Mouse (Mus musculus) cerebellum, adult (tissue): ENCODE data around the gene Traf3.

Experiments
- ATAC-seq: cut with Nextera tagmentation; 2 replicates; pipeline ENCODE4 v1.9.2; 2017; ENCODE audit warnings: mild to moderate bottlenecking, moderate library complexity, mixed read lengths; ENCODE audit not compliant: insufficient number of reproducible peaks, low FRiP score, low TSS enrichment

Gene Traf3

GRCm38 (mm10) chr12:111192777-111193176, 26.6 kb downstream of the Traf3 start:
- ATAC-seq: no peak

GRCm38 (mm10) chr12:111193331-111193730, 27.2 kb downstream of the Traf3 start:
- peak; percentile 36; the same call in 1 of the 2 replicates for ATAC-seq

- ATAC-seq: no peak
These were observed 30.4 kb downstream of the Traf3 start for GRCm38 (mm10) chr12:111196548-111196947.

GRCm38 (mm10) chr12:111203076-111203475, 36.9 kb downstream of the Traf3 start:
- no peak for ATAC-seq

GRCm38 (mm10) chr12:111203945-111204344, 37.8 kb downstream of the Traf3 start:
- no peak for ATAC-seq

- no peak for ATAC-seq
These were observed 41.5 kb downstream of the Traf3 start for GRCm38 (mm10) chr12:111207641-111208040.

- no peak for ATAC-seq
These were observed 45.6 kb downstream of the Traf3 start for GRCm38 (mm10) chr12:111211729-111212128.

- ATAC-seq: no peak
These were observed 52.7 kb downstream of the Traf3 start for GRCm38 (mm10) chr12:111218867-111219266.

GRCm38 (mm10) chr12:111225197-111225780, 59.1 kb downstream of the Traf3 start:
- no peak for ATAC-seq

GRCm38 (mm10) chr12:111227410-111227809, 61.2 kb downstream of the Traf3 start:
- no peak for ATAC-seq

- no peak for ATAC-seq
These were observed 62.3 kb downstream of the Traf3 start for GRCm38 (mm10) chr12:111228488-111228887.

- no peak for ATAC-seq
These were observed 64.6 kb downstream of the Traf3 start for GRCm38 (mm10) chr12:111230793-111231192.

GRCm38 (mm10) chr12:111233798-111234197, 67.6 kb downstream of the Traf3 start:
- ATAC-seq: no peak

- no peak for ATAC-seq
These were observed 68.2 kb downstream of the Traf3 start for GRCm38 (mm10) chr12:111234383-111234782.

GRCm38 (mm10) chr12:111235631-111236030, 69.5 kb downstream of the Traf3 start:
- no peak for ATAC-seq

GRCm38 (mm10) chr12:111237611-111238188, 71.5 kb downstream of the Traf3 start:
- no peak for ATAC-seq

- ATAC-seq: no peak
These were observed 72.2 kb downstream of the Traf3 start for GRCm38 (mm10) chr12:111238345-111238744.

- ATAC-seq: no peak
These were observed 72.6 kb downstream of the Traf3 start for GRCm38 (mm10) chr12:111238778-111239177.

GRCm38 (mm10) chr12:111239930-111240329, 73.8 kb downstream of the Traf3 start:
- no peak for ATAC-seq

- peak; percentile 92 for ATAC-seq
These were observed 75.7 kb downstream of the Traf3 start for GRCm38 (mm10) chr12:111241916-111242315.

- no peak for ATAC-seq
These were observed 76.2 kb downstream of the Traf3 start for GRCm38 (mm10) chr12:111242346-111242745.

GRCm38 (mm10) chr12:111243733-111244132, 77.6 kb downstream of the Traf3 start:
- no peak for ATAC-seq
